Mouse (Mus musculus) hindbrain, embryonic 15.5 days (tissue): ENCODE measurements around the gene Hoxb13. TPM values are rescaled to one million over a fixed set of nuclear protein-coding genes. Genes with fewer than 3 reads are reported as not detected.

Experiments
- ATAC-seq: fragments of 200-750 bp; cut with Nextera tagmentation; 2 replicates; pipeline ENCODE4 v1.8.0; 2017; ENCODE audit warnings: low read depth, moderate number of reproducible peaks, moderate TSS enrichment; ENCODE audit not compliant: low FRiP score
- H3K27ac ChIP-seq: fragments of 300-500 bp; sonication (generic); replicated peaks from 2 replicates; pipeline ENCODE4 v1.5.1; 2015; ENCODE audit warnings: mild to moderate bottlenecking, inconsistent platforms
- H3K27me3 ChIP-seq: fragments of 300-500 bp; sonication (generic); 2 replicates; pipeline ENCODE4 v1.6.1; 2015; ENCODE audit warnings: control low read depth, inconsistent platforms
- H3K36me3 ChIP-seq: fragments of 300-500 bp; sonication (generic); 2 replicates; pipeline ENCODE4 v1.6.1; 2015; ENCODE audit warnings: control low read depth, inconsistent platforms
- H3K4me1 ChIP-seq: fragments of 300-500 bp; sonication (generic); replicated peaks from 2 replicates; pipeline ENCODE4 v1.6.1; 2015; ENCODE audit warnings: control low read depth, inconsistent platforms
- H3K4me2 ChIP-seq: fragments of 300-500 bp; sonication (generic); 2 replicates; pipeline ENCODE4 v1.6.1; 2015; ENCODE audit warnings: moderate library complexity, mild to moderate bottlenecking, inconsistent platforms
- H3K4me3 ChIP-seq: fragments of 300-500 bp; sonication (generic); 2 replicates; pipeline ENCODE4 v1.5.1; 2015; ENCODE audit warnings: mild to moderate bottlenecking, inconsistent platforms
- H3K9ac ChIP-seq: fragments of 300-500 bp; sonication (generic); 2 replicates; pipeline ENCODE4 v1.6.1; 2015; ENCODE audit warnings: inconsistent platforms
- H3K9me3 ChIP-seq: fragments of 300-500 bp; sonication (generic); 2 replicates; pipeline ENCODE4 v1.6.1; 2016; ENCODE audit warnings: control low read depth, inconsistent platforms
- WGBS: fragments of 180-500 bp; shearing (Covaris S2); methylation state at CpG from one replicate; pipeline ENCODE4 v1.1.7; 2015; 5-methylcytosine and 5-hydroxymethylcytosine counted together
- polyA plus RNA-seq: library from polyadenylated mRNA; unstranded; fragments of >200 nt; fragmentation: Nextera tagmentation; extraction: Ambion mirVana; gene quantifications from 2 replicates; pipeline ENCODE4 v1.2.1, GENCODE M21; 2015

Gene Hoxb13
- polyA plus RNA-seq, 1 experiment from 2014 or later = not detected

GRCm38 (mm10) chr11:96194961-96195640, 985 bp downstream of the Hoxb13 start:
- WGBS = 9% methylated on average over 11 of the region's 11 CpGs
- Histone ChIP-seq H3K4me3 (no peak overlapping the region), H3K36me3 (no peaks in the 10 kb centered on the region), H3K4me2 (no peak overlapping the region), H3K4me1 (peaks cover 5% of the 10 kb centered on the region; the same call in 1 of the 2 replicates), H3K27ac (no peak overlapping the region), H3K9ac (no peak overlapping the region), H3K9me3 (no peaks in the 10 kb centered on the region), H3K27me3 (peaks cover 98% of the 10 kb centered on the region)
- ATAC-seq = no peak

GRCm38 (mm10) chr11:96195769-96196280, 1.7 kb downstream of the Hoxb13 start:
- H3K9me3 ChIP-seq = no peaks in the 10 kb centered on the region
- H3K4me3 ChIP-seq = no peak overlapping the region
- H3K36me3 ChIP-seq = no peaks in the 10 kb centered on the region
- H3K27me3 ChIP-seq = peaks cover 98% of the 10 kb centered on the region
- peaks cover 5% of the 10 kb centered on the region; the same call in 1 of the 2 replicates for H3K4me1 ChIP-seq
- H3K27ac ChIP-seq = no peak overlapping the region
- no peak overlapping the region for H3K4me2 ChIP-seq
- 3% methylated on average over 20 of the region's 20 CpGs for WGBS
- no peak overlapping the region for H3K9ac ChIP-seq
- no peak for ATAC-seq

GRCm38 (mm10) chr11:96198642-96199041, 4.5 kb downstream of the Hoxb13 start:
- no peak for ATAC-seq
- H3K4me3 ChIP-seq = no peak overlapping the region
- H3K36me3 ChIP-seq = no peaks in the 10 kb centered on the region
- H3K4me2 ChIP-seq = no peak overlapping the region
- H3K27ac ChIP-seq = no peak overlapping the region
- whole genome bisulfite sequencing = 3% methylated on average over 12 of the region's 12 CpGs
- no peaks in the 10 kb centered on the region for H3K9me3 ChIP-seq
- no peak overlapping the region for H3K9ac ChIP-seq
- H3K4me1 ChIP-seq = peaks cover 5% of the 10 kb centered on the region; the same call in 1 of the 2 replicates
- peaks cover 96% of the 10 kb centered on the region for H3K27me3 ChIP-seq

- ATAC-seq = no peak
- H3K9ac ChIP-seq = no peak overlapping the region
- no peaks in the 10 kb centered on the region for H3K36me3 ChIP-seq
- no peak overlapping the region for H3K4me2 ChIP-seq
- H3K27ac ChIP-seq = no peak overlapping the region
- no peak overlapping the region for H3K4me3 ChIP-seq
- H3K27me3 ChIP-seq = peaks cover 96% of the 10 kb centered on the region
- no peaks in the 10 kb centered on the region for H3K9me3 ChIP-seq
- peaks cover under 1% of the 10 kb centered on the region; the same call in 1 of the 2 replicates for H3K4me1 ChIP-seq
- 2% methylated on average over 22 of the region's 22 CpGs for WGBS
These were observed 5.3 kb downstream of the Hoxb13 start for GRCm38 (mm10) chr11:96199181-96200086.

- H3K36me3 ChIP-seq = no peaks in the 10 kb centered on the region
- no peak overlapping the region for H3K4me2 ChIP-seq
- no peak for ATAC-seq
- no peaks in the 10 kb centered on the region for H3K4me1 ChIP-seq
- under 1% methylated on average over 14 of the region's 14 CpGs for WGBS
- no peaks in the 10 kb centered on the region for H3K9me3 ChIP-seq
- no peak overlapping the region for H3K27ac ChIP-seq
- H3K4me3 ChIP-seq = no peak overlapping the region
- H3K27me3 ChIP-seq = peaks cover 95% of the 10 kb centered on the region
- H3K9ac ChIP-seq = no peak overlapping the region
These were observed 6.1 kb downstream of the Hoxb13 start for GRCm38 (mm10) chr11:96200183-96200655.

GRCm38 (mm10) chr11:96201741-96202140, 7.6 kb downstream of the Hoxb13 start:
- Histone ChIP-seq H3K27me3 (peaks cover 94% of the 10 kb centered on the region), H3K4me1 (no peaks in the 10 kb centered on the region)
- no peak for ATAC-seq

GRCm38 (mm10) chr11:96202401-96203081, 8.4 kb downstream of the Hoxb13 start:
- 1% methylated on average over 14 of the region's 14 CpGs for WGBS
- Histone ChIP-seq H3K27ac (no peak overlapping the region), H3K4me3 (no peak overlapping the region), H3K4me2 (no peak overlapping the region), H3K36me3 (no peaks in the 10 kb centered on the region), H3K9ac (no peak overlapping the region), H3K27me3 (peaks cover 94% of the 10 kb centered on the region), H3K9me3 (no peaks in the 10 kb centered on the region), H3K4me1 (no peaks in the 10 kb centered on the region)
- no peak for ATAC-seq

More at GRCm38 (mm10) chr11:96201741-96202140, 7.6 kb downstream of the Hoxb13 start:
- no peaks in the 10 kb centered on the region for H3K9me3 ChIP-seq
- no peak overlapping the region for H3K9ac ChIP-seq
- H3K36me3 ChIP-seq = no peaks in the 10 kb centered on the region
- no peak overlapping the region for H3K4me2 ChIP-seq
- no peak overlapping the region for H3K27ac ChIP-seq
- no peak overlapping the region for H3K4me3 ChIP-seq

GRCm38 (mm10) chr11:96203182-96203788, 9.2 kb downstream of the Hoxb13 start:
- no peak overlapping the region for H3K9ac ChIP-seq
- under 1% methylated on average over 37 of the region's 37 CpGs for WGBS
- H3K9me3 ChIP-seq = no peaks in the 10 kb centered on the region
- H3K4me3 ChIP-seq = no peak overlapping the region
- H3K27ac ChIP-seq = no peak overlapping the region
- H3K36me3 ChIP-seq = no peaks in the 10 kb centered on the region
- no peak for ATAC-seq
- H3K4me2 ChIP-seq = no peak overlapping the region
- H3K27me3 ChIP-seq = peaks cover 94% of the 10 kb centered on the region
- no peaks in the 10 kb centered on the region for H3K4me1 ChIP-seq

- Histone ChIP-seq H3K4me3 (no peak overlapping the region), H3K9ac (no peak overlapping the region), H3K36me3 (no peaks in the 10 kb centered on the region), H3K4me2 (no peak overlapping the region), H3K4me1 (no peaks in the 10 kb centered on the region), H3K27ac (no peak overlapping the region), H3K9me3 (no peaks in the 10 kb centered on the region), H3K27me3 (peaks cover 94% of the 10 kb centered on the region)
- 2% methylated on average over 16 of the region's 16 CpGs for WGBS
- no peak for ATAC-seq
These were observed 9.7 kb downstream of the Hoxb13 start for GRCm38 (mm10) chr11:96203789-96204186.

GRCm38 (mm10) chr11:96204351-96204750, 10.2 kb downstream of the Hoxb13 start:
- peaks cover 97% of the 10 kb centered on the region for H3K27me3 ChIP-seq
- no peaks in the 10 kb centered on the region for H3K4me1 ChIP-seq
- H3K9me3 ChIP-seq = no peaks in the 10 kb centered on the region
- no peaks in the 10 kb centered on the region for H3K36me3 ChIP-seq
- WGBS = 2% methylated on average over 11 of the region's 11 CpGs
- H3K4me2 ChIP-seq = no peak overlapping the region
- H3K9ac ChIP-seq = no peak overlapping the region
- no peak overlapping the region for H3K27ac ChIP-seq
- no peak overlapping the region for H3K4me3 ChIP-seq
- ATAC-seq = no peak

GRCm38 (mm10) chr11:96205426-96206131, 11.5 kb downstream of the Hoxb13 start:
- Histone ChIP-seq H3K9me3 (no peaks in the 10 kb centered on the region), H3K36me3 (no peaks in the 10 kb centered on the region), H3K27ac (no peak overlapping the region), H3K9ac (no peak overlapping the region), H3K4me2 (no peak overlapping the region), H3K27me3 (peaks cover 95% of the 10 kb centered on the region), H3K4me1 (no peaks in the 10 kb centered on the region), H3K4me3 (no peak overlapping the region)
- no peak for ATAC-seq
- 5% methylated on average over 15 of the region's 15 CpGs for WGBS
